Mouse (Mus musculus) limb, embryonic 14.5 days (tissue): ENCODE data around the gene Gm49322. TPM values are rescaled to one million over a fixed set of nuclear protein-coding genes. Genes with fewer than 3 reads are reported as not detected.
A peak's percentile ranks its signal among the peaks of the same experiment; 100 is the strongest.

Experiments
- ATAC-seq: fragments of 200-750 bp; cut with Nextera tagmentation; 2 replicates; pipeline ENCODE4 v1.8.0; 2017; ENCODE audit warnings: low read depth, moderate number of reproducible peaks, moderate TSS enrichment; ENCODE audit not compliant: low FRiP score
- DNase-seq: peaks from one replicate; pipeline ENCODE4 v3.0.0-alpha.2; 2015; ENCODE audit warnings: low spot score
- H3K27ac ChIP-seq: fragments of 300-500 bp; sonication (generic); replicated peaks from 2 replicates; pipeline ENCODE4 v1.5.1; 2014; ENCODE audit warnings: low read depth, mild to moderate bottlenecking, low read length, moderate library complexity, mixed read lengths
- H3K27me3 ChIP-seq: fragments of 300-500 bp; sonication (generic); 2 replicates; pipeline ENCODE4 v1.6.1; 2014; ENCODE audit warnings: low read length, mixed read lengths; ENCODE audit not compliant: control insufficient read depth, insufficient read depth
- H3K36me3 ChIP-seq: fragments of 300-500 bp; sonication (generic); 2 replicates; pipeline ENCODE4 v1.6.1; 2014; ENCODE audit warnings: mild to moderate bottlenecking, low read length, moderate library complexity, mixed read lengths; ENCODE audit not compliant: control insufficient read depth, insufficient read depth
- H3K4me1 ChIP-seq: fragments of 300-500 bp; sonication (generic); 2 replicates; pipeline ENCODE4 v1.6.1; 2014; ENCODE audit warnings: antibody characterized with exemption, low read length, mixed read lengths; ENCODE audit not compliant: control insufficient read depth, insufficient read depth
- H3K4me2 ChIP-seq: fragments of 300-500 bp; sonication (generic); replicated peaks from 2 replicates; pipeline ENCODE4 v1.6.1; 2014; ENCODE audit warnings: low read depth, mild to moderate bottlenecking, low read length, moderate library complexity; ENCODE audit not compliant: severe bottlenecking
- H3K4me3 ChIP-seq: fragments of 300-500 bp; sonication (generic); replicated peaks from 2 replicates; pipeline ENCODE4 v1.5.1; 2014; ENCODE audit warnings: low read length
- H3K9ac ChIP-seq: fragments of 300-500 bp; sonication (generic); 2 replicates; pipeline ENCODE4 v1.6.1; 2014; ENCODE audit warnings: mild to moderate bottlenecking, low read depth, low read length, moderate library complexity; ENCODE audit not compliant: severe bottlenecking
- H3K9me3 ChIP-seq: fragments of 300-500 bp; sonication (generic); 2 replicates; pipeline ENCODE4 v1.6.1; 2016; ENCODE audit warnings: low read length; ENCODE audit not compliant: control insufficient read depth
- POLR2A ChIP-seq: fragments of 200-500 bp; IDR thresholded peaks from 2 replicates; pipeline ENCODE4 v1.8.0; 2012; ENCODE audit warnings: inconsistent platforms, mild to moderate bottlenecking, moderate library complexity, borderline replicate concordance; ENCODE audit not compliant: insufficient read depth, insufficient read length; ENCODE audit errors: extremely low read depth
- WGBS: fragments of 180-500 bp; shearing (Covaris S2); extraction: QIAGEN DNeasy Blood & Tissue Kit; methylation state at CpG from one replicate; pipeline ENCODE4 v1.1.7; 2014; 5-methylcytosine and 5-hydroxymethylcytosine counted together
- polyA plus RNA-seq, 2 experiments: library from polyadenylated mRNA; depleted of rRNA in 1 of 2; stranded (reverse) in 1 of 2; unstranded in 1 of 2; fragments of >200 nt; fragmentation: Nextera tagmentation in 1 of 2; extraction: Ambion mirVana in 1 of 2; gene quantifications; 2 replicates each; pipeline versions ENCODE4 v1.2.1 to v1.2.3; 2012 to 2014

The Gm49322 gene
- polyA plus RNA-seq, 2 experiments, result 2.8 to 5.6 TPM

DNA sequence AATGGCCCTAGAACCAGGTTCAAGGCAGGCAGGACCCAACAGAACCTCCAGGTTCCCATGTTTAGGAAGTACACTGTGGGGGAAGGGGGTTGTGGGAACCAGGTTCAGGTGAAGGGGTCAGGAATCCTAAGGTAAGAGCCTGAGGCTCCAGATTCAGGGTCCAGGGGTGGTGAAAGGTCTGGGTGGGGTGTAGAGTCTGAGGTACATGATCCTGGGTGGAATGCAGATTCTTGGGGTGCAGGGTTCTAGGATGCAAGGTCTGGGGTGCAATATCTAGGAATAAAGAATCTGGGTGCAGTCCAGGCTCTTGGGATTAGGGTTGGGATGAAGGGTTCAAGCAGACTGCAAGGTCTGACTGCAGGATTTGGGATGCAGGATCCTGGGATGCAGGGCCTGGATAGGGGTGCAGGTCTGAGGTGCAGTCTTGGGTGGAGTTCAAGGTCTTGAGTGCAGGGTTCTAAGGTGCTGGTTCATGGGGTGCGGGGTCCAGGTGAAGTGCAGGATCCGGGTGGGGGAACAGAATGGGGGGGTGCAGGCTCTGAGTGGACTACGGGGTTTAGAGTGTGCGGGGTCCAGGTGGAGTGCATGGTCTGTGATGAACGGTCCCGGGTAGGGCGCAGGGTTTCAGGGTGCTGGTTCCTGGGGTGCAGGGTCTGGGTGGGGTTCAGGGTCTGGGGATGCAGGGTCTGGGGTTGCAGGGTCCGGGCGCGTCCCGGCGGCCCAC, 49.7 kb downstream of the Gm49322 start:
- Histone ChIP-seq H3K36me3 (peaks cover 18% of the 10 kb centered on the region; the same call in 1 of the 2 replicates), H3K9ac (peak overlapping the region; percentile 90), H3K4me2 (peak overlapping the region; percentile 88), H3K9me3 (no peaks in the 10 kb centered on the region), H3K27me3 (no peaks in the 10 kb centered on the region), H3K4me3 (peak overlapping the region; percentile 93), H3K27ac (peak overlapping the region; percentile 73; the same call in 1 of the 2 replicates), H3K4me1 (peaks cover 22% of the 10 kb centered on the region)
- WGBS, result 3% methylated on average over 12 of the region's 12 CpGs
- DNase-seq (no peak), ATAC-seq (no peak)
- no peak for TF ChIP-seq POLR2A

DNA sequence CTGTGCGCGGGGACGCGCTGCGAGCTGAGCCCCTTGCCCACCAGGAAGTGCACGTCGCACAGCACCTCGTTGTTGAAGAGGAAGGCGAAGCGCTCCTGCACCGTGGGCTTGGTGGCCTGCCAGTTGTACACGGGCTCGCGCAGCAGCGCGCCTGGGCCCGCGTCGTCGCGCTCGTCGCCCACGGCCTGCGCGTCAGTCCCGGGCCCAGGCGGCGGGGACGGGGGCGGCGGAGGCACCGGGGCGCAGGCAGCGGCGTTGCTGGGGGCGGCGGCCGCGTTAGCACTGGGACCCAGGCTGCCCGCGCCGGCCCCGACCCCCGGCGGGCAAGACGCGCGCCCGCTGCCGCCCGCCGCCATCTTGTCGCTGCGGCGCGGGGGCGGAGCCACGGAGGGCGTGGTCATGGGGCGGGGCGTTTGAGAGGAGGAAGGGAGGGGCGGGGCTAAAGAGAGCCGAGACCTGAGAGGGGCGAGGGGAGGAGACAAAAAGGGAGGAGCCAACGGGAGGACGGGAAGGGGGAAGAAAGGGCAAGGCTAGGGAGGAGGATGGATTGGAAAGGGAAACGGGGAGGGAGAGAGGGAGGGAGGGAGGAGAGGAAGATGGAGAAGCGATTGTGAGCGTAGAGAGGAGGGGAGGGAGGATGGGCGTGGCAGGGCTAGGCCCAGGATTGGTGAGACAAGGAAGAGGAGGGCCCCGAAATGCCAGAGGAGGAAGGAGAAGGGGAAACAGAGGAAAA, 50.5 kb downstream of the Gm49322 start:
- DNase-seq (peak; percentile 97), ATAC-seq (peak; percentile 88)
- peak overlapping the region; percentile 77 for H3K27ac ChIP-seq
- peak overlapping the region; percentile 90 for H3K9ac ChIP-seq
- no peak; the same call in 1 of the 2 replicates for TF ChIP-seq POLR2A
- H3K9me3 ChIP-seq, result no peaks in the 10 kb centered on the region
- no peaks in the 10 kb centered on the region for H3K27me3 ChIP-seq
- peak overlapping the region; percentile 88 for H3K4me2 ChIP-seq
- peak overlapping the region; percentile 93 for H3K4me3 ChIP-seq
- WGBS, result under 1% methylated on average over 54 of the region's 72 CpGs
- 0 out of 2 replicates have a peak, but pooled peaks cover 11% of the 10 kb centered on the region for H3K36me3 ChIP-seq
- H3K4me1 ChIP-seq, result peaks cover 22% of the 10 kb centered on the region

DNA sequence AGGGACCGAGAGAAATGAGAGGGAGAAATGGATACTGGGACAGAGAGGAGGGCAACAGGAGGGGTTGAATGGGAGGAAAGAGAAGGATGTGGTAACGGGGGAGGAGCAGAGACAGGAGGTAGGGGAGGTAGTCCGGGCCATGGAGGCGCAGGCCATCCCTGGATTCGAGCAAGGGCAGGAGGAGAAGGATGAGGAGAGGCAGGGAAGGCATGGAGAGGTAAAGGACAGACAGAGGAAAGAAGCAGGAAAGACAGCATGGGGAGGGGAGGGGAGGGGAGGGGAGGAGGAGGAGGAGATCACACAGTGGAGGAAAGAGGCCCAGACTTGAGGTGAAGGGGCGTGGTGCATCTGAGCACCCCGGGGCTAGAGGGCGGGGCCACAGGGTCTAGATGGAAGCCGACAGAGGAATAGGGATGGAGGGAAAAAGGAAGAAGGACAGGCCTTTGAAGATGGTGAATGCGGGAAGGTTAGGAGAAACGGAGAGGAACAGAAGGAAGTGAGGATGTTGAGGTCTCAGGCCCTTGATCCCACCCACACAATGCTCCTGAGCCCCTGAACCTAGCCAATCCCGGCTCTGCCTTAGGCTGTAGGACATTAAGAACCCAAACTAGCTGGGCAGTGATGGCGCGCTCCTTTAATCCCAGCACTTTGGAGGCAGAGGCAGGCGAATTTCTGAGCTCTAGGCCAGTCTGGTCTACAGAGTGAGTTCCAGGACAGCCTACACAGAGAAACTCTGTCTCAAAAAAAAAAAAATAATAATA, 51.2 kb downstream of the Gm49322 start, which contains the start of gene Btbd2:
Gene Btbd2 (minus strand): TSS at position 209 of the 761 bp plus-strand sequence.
- ATAC-seq, result no peak
- 18% methylated on average over 15 of the region's 15 CpGs for WGBS
- no peak for DNase-seq
- Histone ChIP-seq H3K9ac (peak within 1 kb of the TSS; percentile 90), H3K27me3 (no peaks in the 10 kb centered on the region), H3K4me2 (peak within 1 kb of the TSS; percentile 88), H3K4me1 (peaks cover 22% of the 10 kb centered on the region), H3K27ac (peak within 1 kb of the TSS; percentile 77), H3K9me3 (no peaks in the 10 kb centered on the region), H3K4me3 (peak within 1 kb of the TSS; percentile 93), H3K36me3 (0 out of 2 replicates have a peak, but pooled peaks cover 11% of the 10 kb centered on the region)
- TF ChIP-seq POLR2A, result no peak

DNA sequence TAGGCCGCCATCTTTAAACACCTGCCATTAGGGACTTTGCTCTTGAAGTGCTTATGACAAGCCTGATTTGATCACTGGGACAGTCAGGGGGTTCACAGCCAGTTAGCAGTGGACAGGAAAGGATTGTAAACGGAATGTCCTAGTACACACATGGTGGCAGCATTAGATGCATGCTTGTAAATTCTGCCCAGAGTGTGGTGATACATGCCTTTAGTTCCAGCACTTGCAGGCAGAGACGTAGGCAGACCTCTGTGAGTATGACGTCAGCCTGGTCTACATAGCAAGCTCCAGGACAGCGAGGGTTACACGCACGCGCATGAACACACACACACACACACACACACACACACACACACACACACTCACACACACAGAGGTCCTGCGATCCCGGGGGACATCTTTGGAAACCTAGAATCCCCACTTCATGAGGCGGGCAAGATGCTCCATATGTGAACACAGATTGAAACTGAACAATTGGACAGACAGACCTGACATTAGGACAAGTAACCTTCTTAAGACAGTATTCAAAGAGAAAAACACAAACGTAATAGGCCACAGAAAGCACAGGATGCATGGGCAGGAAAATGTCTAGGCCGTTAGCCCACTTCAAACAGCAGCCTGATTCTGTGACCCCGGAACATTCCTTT, 52.5 kb downstream of the Gm49322 start:
- no peak for ATAC-seq
- Histone ChIP-seq H3K4me1 (peaks cover 22% of the 10 kb centered on the region), H3K36me3 (0 out of 2 replicates have a peak, but pooled peaks cover under 1% of the 10 kb centered on the region), H3K9ac (no peak overlapping the region), H3K4me2 (no peak overlapping the region), H3K4me3 (no peak overlapping the region; the same call in 1 of the 2 replicates), H3K27ac (no peak overlapping the region), H3K27me3 (no peaks in the 10 kb centered on the region), H3K9me3 (no peaks in the 10 kb centered on the region)
- no peak for TF ChIP-seq POLR2A
- no peak for DNase-seq
- 75% methylated on average over 14 of the region's 14 CpGs for WGBS
